Mouse (Mus musculus) kidney, embryonic 16.5 days (tissue): Measurements from ENCODE around the gene Itga9. TPM values are rescaled to one million over a fixed set of nuclear protein-coding genes. Genes with fewer than 3 reads are reported as not detected.

ENCODE experiments used
- ATAC-seq: fragments of 200-750 bp; cut with Nextera tagmentation; 2 replicates; pipeline ENCODE4 v1.8.0; 2017; ENCODE audit warnings: moderate TSS enrichment; ENCODE audit not compliant: low FRiP score, low TSS enrichment
- H3K27ac ChIP-seq: fragments of 300-500 bp; sonication (generic); 2 replicates; pipeline ENCODE4 v1.5.1; 2014; ENCODE audit warnings: low read length
- H3K27me3 ChIP-seq: fragments of 300-500 bp; sonication (generic); 2 replicates; pipeline ENCODE4 v1.6.1; 2014; ENCODE audit warnings: low read length, control low read depth, mixed read lengths; ENCODE audit not compliant: insufficient read depth
- H3K36me3 ChIP-seq: fragments of 300-500 bp; sonication (generic); 2 replicates; pipeline ENCODE4 v1.6.1; 2014; ENCODE audit warnings: low read length, control low read depth, mixed read lengths; ENCODE audit not compliant: insufficient read depth
- H3K4me1 ChIP-seq: fragments of 300-500 bp; sonication (generic); 2 replicates; pipeline ENCODE4 v1.6.1; 2014; ENCODE audit warnings: low read length, control low read depth, mixed read lengths; ENCODE audit not compliant: insufficient read depth
- H3K4me2 ChIP-seq: fragments of 300-500 bp; sonication (generic); replicated peaks from 2 replicates; pipeline ENCODE4 v1.6.1; 2014; ENCODE audit warnings: low read depth, low read length
- H3K4me3 ChIP-seq: fragments of 300-500 bp; sonication (generic); 2 replicates; pipeline ENCODE4 v1.5.1; 2014; ENCODE audit warnings: mild to moderate bottlenecking, low read length
- H3K9ac ChIP-seq: fragments of 300-500 bp; sonication (generic); replicated peaks from 2 replicates; pipeline ENCODE4 v1.6.1; 2014; ENCODE audit warnings: low read length
- H3K9me3 ChIP-seq: fragments of 300-500 bp; sonication (generic); 2 replicates; pipeline ENCODE4 v1.6.1; 2016; ENCODE audit warnings: low read length, control low read depth
- WGBS: fragments of 180-500 bp; shearing (Covaris S2); extraction: QIAGEN DNeasy Blood & Tissue Kit; methylation state at CpG from one replicate; pipeline ENCODE4 v1.1.7; 2014; 5-methylcytosine and 5-hydroxymethylcytosine counted together
- polyA plus RNA-seq: library from polyadenylated mRNA; unstranded; fragments of >200 nt; fragmentation: Nextera tagmentation; extraction: Ambion mirVana; gene quantifications from 2 replicates; pipeline ENCODE4 v1.2.1, GENCODE M21; 2015

The Itga9 gene
- polyA plus RNA-seq, 1 experiment from 2014 or later: 10.8 TPM

DNA sequence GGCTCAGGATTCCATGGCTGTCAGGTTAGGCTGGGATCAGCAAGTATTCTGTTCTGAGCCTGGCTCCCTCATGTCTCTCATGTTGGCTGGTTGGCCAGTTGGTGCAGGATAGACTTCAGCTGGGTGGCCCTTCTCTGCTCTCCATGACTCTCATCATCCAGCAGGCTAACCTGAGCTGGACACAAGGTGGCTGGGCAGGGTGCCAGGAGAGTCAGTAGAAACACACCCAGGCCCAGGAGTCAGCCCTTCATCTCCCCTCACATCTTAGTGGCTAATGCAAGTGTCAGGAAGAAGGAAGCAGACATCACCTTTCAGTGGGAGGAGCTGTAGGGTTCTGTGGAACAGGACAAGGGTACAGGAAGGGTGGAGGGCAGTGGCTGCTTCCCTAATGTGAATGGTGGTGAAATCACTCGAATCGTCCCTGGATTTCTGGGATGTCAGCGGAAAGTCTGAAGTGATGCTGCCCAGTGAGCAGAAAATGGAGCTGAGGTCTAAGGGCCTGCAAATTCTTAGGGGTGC, 12.3 kb downstream of the Itga9 start:
- Histone ChIP-seq H3K9me3 (no peaks in the 10 kb centered on the region), H3K27ac (no peak overlapping the region), H3K4me2 (no peak overlapping the region), H3K4me1 (peaks cover 20% of the 10 kb centered on the region), H3K36me3 (no peaks in the 10 kb centered on the region), H3K9ac (no peak overlapping the region), H3K4me3 (no peak overlapping the region), H3K27me3 (no peaks in the 10 kb centered on the region)
- 71% methylated on average over 3 of the region's 3 CpGs for WGBS
- ATAC-seq: no peak

DNA sequence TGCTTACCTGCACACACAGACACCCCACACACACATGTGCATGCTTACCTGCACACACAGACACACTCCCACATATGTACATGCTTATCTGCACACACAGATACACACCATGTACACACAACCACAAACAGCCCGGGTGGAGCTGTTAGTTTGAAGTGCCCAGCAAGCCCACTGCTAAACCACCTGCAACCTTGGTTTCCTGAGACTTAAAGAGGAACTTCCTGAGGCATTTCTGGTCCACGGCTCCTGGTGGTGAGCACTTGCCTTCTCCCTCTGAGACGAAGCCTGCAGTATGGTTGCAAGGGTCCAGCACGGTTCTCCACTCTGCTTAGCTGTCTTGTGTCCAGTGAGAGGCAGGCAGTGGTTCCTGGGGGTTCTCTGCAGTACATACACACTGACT, 14.3 kb downstream of the Itga9 start:
- no peak for ATAC-seq
- Histone ChIP-seq H3K4me2 (no peak overlapping the region), H3K27ac (no peak overlapping the region), H3K36me3 (no peaks in the 10 kb centered on the region), H3K4me1 (peaks cover 40% of the 10 kb centered on the region), H3K9ac (no peak overlapping the region), H3K9me3 (no peaks in the 10 kb centered on the region), H3K27me3 (no peaks in the 10 kb centered on the region), H3K4me3 (no peak overlapping the region)
- 50% methylated on average over 4 of the region's 4 CpGs for WGBS

DNA sequence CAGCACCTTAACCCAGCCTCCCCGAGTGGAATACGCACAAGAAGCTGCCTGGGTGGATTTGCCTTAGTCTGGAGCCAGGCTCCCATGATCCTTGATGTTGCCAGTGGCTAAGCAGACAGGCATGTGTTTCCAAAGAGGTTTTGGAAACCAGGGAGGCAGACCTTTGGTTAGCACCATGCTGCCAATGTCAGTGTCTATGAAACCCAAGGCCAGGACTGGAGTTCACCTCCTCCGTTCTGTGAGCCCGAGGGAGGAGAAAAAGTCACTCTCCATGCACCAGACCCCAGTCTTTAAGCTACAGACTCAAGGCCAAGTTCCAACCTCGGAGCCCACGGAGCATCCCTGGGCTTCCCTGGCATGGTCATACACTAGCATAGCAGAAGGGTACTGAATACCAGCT, 15.2 kb downstream of the Itga9 start:
- no peak for ATAC-seq
- H3K4me3 ChIP-seq: no peak overlapping the region
- H3K9me3 ChIP-seq: no peaks in the 10 kb centered on the region
- no peaks in the 10 kb centered on the region for H3K27me3 ChIP-seq
- peaks cover 42% of the 10 kb centered on the region for H3K4me1 ChIP-seq
- H3K4me2 ChIP-seq: no peak overlapping the region
- whole genome bisulfite sequencing: 81% methylated on average over 6 of the region's 6 CpGs
- H3K36me3 ChIP-seq: no peaks in the 10 kb centered on the region
- no peak overlapping the region for H3K27ac ChIP-seq
- no peak overlapping the region for H3K9ac ChIP-seq

DNA sequence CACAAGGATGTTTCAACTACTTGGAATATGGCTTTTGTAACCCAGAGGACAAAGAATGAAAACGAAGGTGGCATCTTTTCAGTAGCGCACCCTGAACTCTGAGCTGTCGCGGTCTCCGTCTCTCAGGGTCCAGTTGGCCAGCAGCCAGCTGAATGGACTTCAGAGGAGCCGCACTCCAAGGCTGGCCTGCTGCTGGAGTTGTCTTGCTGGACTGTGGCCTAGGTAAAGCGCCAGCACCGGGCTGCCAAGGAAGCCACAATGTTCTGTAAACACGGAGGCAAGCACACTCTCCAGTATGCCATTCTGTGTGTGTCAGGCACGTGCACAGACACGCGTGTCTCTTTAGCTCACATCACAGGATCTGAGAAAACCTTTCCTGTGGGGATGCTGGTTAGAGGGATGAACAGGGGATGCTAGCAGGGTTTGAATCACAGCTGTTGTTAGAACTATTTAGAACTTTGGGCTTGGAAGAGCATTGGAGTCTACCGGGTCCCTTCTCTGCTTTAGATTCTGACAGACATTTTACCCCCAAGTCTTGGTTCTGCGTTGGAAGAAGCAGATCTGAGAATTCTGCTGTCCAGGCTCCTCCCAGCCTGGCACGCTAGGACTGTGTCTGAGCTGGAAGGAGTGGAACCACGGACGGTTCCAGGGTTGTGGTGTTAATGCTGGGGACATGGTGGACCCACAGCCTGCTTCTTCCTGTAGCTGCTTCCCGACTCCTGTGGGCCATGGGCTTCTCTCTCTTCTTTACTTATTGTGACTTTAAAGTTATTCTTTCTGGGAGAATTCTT, 16.1 kb downstream of the Itga9 start:
- H3K4me2 ChIP-seq: no peak overlapping the region
- no peak overlapping the region for H3K27ac ChIP-seq
- 75% methylated on average over 18 of the region's 18 CpGs for WGBS
- no peaks in the 10 kb centered on the region for H3K9me3 ChIP-seq
- peaks cover 5% of the 10 kb centered on the region; the same call in 1 of the 2 replicates for H3K36me3 ChIP-seq
- no peak for ATAC-seq
- no peaks in the 10 kb centered on the region for H3K27me3 ChIP-seq
- H3K4me3 ChIP-seq: no peak overlapping the region
- peaks cover 39% of the 10 kb centered on the region for H3K4me1 ChIP-seq
- no peak overlapping the region for H3K9ac ChIP-seq

DNA sequence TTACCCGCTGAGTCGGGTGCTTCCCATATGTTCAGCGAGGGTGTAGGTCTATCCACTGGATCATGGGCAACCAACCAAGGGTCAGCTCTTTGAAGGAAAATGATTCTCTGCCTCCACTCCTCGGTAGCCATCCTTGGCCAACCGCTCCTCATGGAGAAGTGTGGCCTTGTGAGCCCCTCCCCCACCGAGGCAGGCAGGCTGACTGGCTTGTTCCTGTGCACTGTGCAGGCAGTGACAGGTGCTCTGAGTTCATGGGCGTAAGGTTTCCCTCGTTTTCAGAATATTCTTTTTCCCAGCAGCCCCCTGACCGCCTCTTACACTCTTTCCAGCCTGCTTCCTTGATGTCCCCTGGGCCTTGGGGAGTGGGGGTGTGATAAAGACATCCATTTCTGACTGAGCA, 17.0 kb downstream of the Itga9 start:
- Histone ChIP-seq H3K27me3 (no peaks in the 10 kb centered on the region), H3K9ac (no peak overlapping the region; the same call in 1 of the 2 replicates), H3K4me1 (peaks cover 39% of the 10 kb centered on the region), H3K27ac (peak overlapping the region; percentile 44; the same call in 1 of the 2 replicates), H3K4me2 (no peak overlapping the region), H3K4me3 (no peak overlapping the region), H3K9me3 (no peaks in the 10 kb centered on the region), H3K36me3 (peaks cover 10% of the 10 kb centered on the region; the same call in 1 of the 2 replicates)
- WGBS: 46% methylated on average over 9 of the region's 9 CpGs
- peak; percentile 29; the same call in 1 of the 2 replicates for ATAC-seq

DNA sequence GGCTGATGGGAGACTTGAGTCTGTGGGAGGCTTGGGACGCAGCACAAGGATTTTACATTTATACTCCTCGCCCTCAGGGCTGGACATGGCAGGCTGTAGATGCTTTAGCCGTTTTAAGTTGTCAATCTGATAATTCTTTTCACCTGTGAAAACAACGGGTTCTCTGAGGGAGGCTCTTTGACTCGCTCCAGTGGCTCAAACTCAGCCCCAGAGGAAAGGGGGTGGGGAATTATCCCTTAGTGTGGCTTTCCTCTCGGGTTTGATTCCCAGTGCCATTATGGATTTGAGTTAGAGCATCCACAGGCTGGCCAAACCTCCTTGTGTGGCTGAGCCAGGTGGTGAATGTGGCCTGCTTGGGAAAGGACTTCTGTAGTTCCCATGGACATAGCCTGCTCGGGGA, 17.7 kb downstream of the Itga9 start:
- peak overlapping the region; percentile 44; the same call in 1 of the 2 replicates for H3K27ac ChIP-seq
- peak; percentile 26 for ATAC-seq

DNA sequence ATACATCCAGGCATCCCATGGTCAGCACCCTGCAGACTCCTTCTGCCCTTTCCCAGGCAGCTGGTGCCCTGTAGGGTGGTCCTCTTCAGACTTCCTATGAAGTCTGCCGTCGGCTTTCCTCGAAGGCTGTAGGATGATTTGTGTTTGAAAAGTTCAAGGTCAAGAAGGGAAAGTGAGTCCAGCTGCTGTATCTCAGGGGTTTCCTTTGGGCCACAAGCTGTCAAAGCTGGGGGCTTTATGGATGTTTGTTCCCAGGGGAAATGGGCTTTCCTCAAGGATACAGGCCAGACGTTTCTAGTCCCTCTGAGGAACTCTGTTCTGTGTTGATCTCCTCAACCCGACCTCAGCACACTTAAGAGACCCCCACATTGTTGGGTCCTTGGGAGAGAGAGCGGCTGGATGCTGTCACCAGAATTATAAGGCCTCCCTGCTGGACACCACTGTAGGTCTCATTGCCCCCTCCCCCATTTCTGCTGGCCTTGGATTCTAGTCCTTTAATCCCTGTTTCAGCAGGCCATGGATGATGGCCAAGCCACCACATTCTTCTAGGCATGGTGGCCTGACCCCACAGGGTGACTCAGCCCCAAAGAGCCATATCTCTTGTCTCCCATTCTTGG, 23.4 kb downstream of the Itga9 start:
- H3K4me3 ChIP-seq: no peak overlapping the region
- peaks cover 12% of the 10 kb centered on the region; the same call in 1 of the 2 replicates for H3K36me3 ChIP-seq
- H3K9me3 ChIP-seq: no peaks in the 10 kb centered on the region
- no peak overlapping the region for H3K4me2 ChIP-seq
- no peak overlapping the region for H3K9ac ChIP-seq
- peaks cover 34% of the 10 kb centered on the region for H3K4me1 ChIP-seq
- H3K27me3 ChIP-seq: no peaks in the 10 kb centered on the region
- WGBS: 16% methylated on average over 6 of the region's 6 CpGs
- peak overlapping the region; percentile 70 for H3K27ac ChIP-seq
- ATAC-seq: peak; percentile 95

More for the DNA sequence above, 17.7 kb downstream of the Itga9 start:
- H3K4me3 ChIP-seq: no peak overlapping the region
- H3K36me3 ChIP-seq: peaks cover 10% of the 10 kb centered on the region; the same call in 1 of the 2 replicates
- 16% methylated on average over 7 of the region's 7 CpGs for WGBS
- no peak overlapping the region for H3K4me2 ChIP-seq
- no peak overlapping the region; the same call in 1 of the 2 replicates for H3K9ac ChIP-seq
- peaks cover 39% of the 10 kb centered on the region for H3K4me1 ChIP-seq
- H3K9me3 ChIP-seq: no peaks in the 10 kb centered on the region
- H3K27me3 ChIP-seq: no peaks in the 10 kb centered on the region

DNA sequence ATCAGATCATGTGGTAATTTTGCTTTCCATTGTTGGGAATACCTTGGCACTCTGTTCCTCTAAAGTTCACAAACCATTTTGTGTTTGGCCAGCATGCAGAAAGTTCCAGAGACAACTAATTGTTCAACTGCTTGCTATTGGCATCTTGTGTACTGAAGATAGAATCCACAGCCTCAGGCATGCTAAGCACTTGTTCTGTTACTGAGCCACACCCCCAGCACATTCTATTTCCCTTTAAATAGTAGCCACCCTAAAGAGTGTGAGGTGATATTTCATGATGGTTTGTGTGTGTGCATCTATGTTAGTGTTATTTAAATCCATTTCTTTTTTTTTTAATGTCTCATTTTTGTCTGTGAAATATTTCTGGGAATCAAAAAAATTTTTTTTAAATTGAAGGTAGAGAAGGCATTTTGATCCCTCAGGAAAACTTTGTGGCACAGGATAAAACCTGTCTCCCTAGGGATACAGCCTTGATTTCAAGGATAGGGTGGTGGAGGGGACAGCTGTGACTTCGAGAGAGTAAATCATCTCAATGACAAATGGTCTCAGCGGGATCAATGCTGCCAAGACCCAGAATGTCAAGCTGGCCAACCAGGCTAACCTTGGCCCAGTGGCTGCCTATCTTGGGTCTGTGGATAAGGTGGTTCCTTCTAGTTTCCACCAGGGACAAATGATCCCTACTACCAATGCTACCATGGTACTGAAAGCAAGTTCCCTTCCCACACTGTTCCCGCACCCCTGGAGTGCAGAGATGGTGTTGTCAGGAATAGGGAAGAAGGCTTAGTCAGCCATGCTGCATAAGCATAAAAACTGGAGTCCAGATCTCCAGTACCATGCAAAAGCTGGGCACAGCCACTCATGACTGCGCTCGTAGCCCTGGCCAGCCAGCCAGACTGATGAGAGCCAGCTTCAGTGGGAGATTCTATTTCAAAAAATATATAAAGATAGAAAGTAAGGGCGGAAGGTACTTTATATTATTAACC, 25.6 kb downstream of the Itga9 start:
- H3K27ac ChIP-seq: peak overlapping the region; percentile 79
- peaks cover 34% of the 10 kb centered on the region for H3K36me3 ChIP-seq
- no peak overlapping the region for H3K4me2 ChIP-seq
- no peak overlapping the region for H3K4me3 ChIP-seq
- H3K9ac ChIP-seq: no peak overlapping the region
- 70% methylated on average over 6 of the region's 6 CpGs for WGBS
- 0 out of 2 replicates have a peak, but pooled peaks cover 5% of the 10 kb centered on the region for H3K9me3 ChIP-seq
- peaks cover 22% of the 10 kb centered on the region for H3K4me1 ChIP-seq
- no peaks in the 10 kb centered on the region for H3K27me3 ChIP-seq
- no peak for ATAC-seq

DNA sequence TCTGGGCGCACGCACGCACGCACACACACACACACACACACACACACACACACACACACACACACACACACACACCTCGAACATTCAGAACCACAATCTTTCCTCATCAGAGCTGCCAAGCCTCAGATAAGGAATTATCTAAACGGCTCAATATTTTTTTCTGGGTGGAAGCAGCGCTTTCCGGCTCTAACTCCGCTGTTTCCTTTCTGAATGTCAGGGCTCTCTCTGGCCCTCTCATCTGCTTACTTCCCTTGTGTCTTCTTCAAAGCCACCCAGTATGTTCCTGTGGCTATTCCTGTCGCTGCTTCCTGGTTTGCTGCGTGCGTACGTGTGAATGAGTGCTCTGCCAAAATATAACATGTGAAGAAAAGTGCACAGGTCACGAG, 26.3 kb downstream of the Itga9 start:
- Histone ChIP-seq H3K4me3 (no peak overlapping the region), H3K4me2 (no peak overlapping the region), H3K36me3 (peaks cover 34% of the 10 kb centered on the region), H3K9ac (no peak overlapping the region), H3K9me3 (0 out of 2 replicates have a peak, but pooled peaks cover 5% of the 10 kb centered on the region), H3K27me3 (no peaks in the 10 kb centered on the region), H3K4me1 (peaks cover 22% of the 10 kb centered on the region), H3K27ac (peak overlapping the region; percentile 54)
- 65% methylated on average over 14 of the region's 14 CpGs for WGBS
- no peak for ATAC-seq
